Mouse (Mus musculus) liver, embryonic 14.5 days (tissue): Measurements from ENCODE around the gene Hmg20b. TPM values are rescaled to one million over a fixed set of nuclear protein-coding genes. Genes with fewer than 3 reads are reported as not detected.
A peak's percentile ranks its signal among the peaks of the same experiment; 100 is the strongest.

Experiments used
- ATAC-seq: fragments of 200-750 bp; cut with Nextera tagmentation; 2 replicates; pipeline ENCODE4 v1.8.0; 2017; ENCODE audit warnings: moderate number of reproducible peaks, mild to moderate bottlenecking, moderate library complexity; ENCODE audit not compliant: insufficient read depth
- DNase-seq, 3 experiments: peaks; one replicate each; pipeline ENCODE4 v3.0.0-alpha.2; 2012 to 2013; ENCODE audit warnings: low read depth in 3 of 3, low spot score in 3 of 3
- H3K27ac ChIP-seq: fragments of 300-500 bp; sonication (generic); 2 replicates; pipeline ENCODE4 v1.5.1; 2014; ENCODE audit warnings: moderate library complexity, mild to moderate bottlenecking, control low read depth, inconsistent platforms
- H3K27me3 ChIP-seq: fragments of 300-500 bp; sonication (generic); 2 replicates; pipeline ENCODE4 v1.6.1; 2014; ENCODE audit warnings: mild to moderate bottlenecking, low read length, moderate library complexity; ENCODE audit not compliant: control insufficient read depth, insufficient read depth
- H3K36me3 ChIP-seq: fragments of 300-500 bp; sonication (generic); replicated peaks from 2 replicates; pipeline ENCODE4 v1.6.1; 2014; ENCODE audit warnings: low read depth; ENCODE audit not compliant: control insufficient read depth, insufficient read depth
- H3K4me1 ChIP-seq, 2 experiments: fragments of 200-500 bp in 1 of 2; fragments of 300-500 bp in 1 of 2; sonication (generic) in 1 of 2; replicated peaks; 2 replicates each; pipeline ENCODE4 v1.6.1; 2012 to 2014; ENCODE audit warnings: antibody characterized with exemption in 1 of 2, inconsistent platforms in 1 of 2, low read length in 1 of 2; ENCODE audit not compliant: control insufficient read depth in 2 of 2, insufficient read depth in 2 of 2
- H3K4me2 ChIP-seq: fragments of 300-500 bp; sonication (generic); 2 replicates; pipeline ENCODE4 v1.6.1; 2014; ENCODE audit warnings: low read depth, mild to moderate bottlenecking, control low read depth, moderate library complexity
- H3K4me3 ChIP-seq, 2 experiments: fragments of 200-500 bp in 1 of 2; fragments of 300-500 bp in 1 of 2; sonication (generic) in 1 of 2; 2 replicates each; pipeline ENCODE4 v1.5.1; 2012 to 2014; ENCODE audit warnings: low read depth in 2 of 2, low read length in 2 of 2, mild to moderate bottlenecking in 2 of 2, control low read depth in 1 of 2, inconsistent platforms in 1 of 2, moderate library complexity in 1 of 2; ENCODE audit not compliant: insufficient read depth in 1 of 2
- H3K9ac ChIP-seq: fragments of 300-500 bp; sonication (generic); replicated peaks from 2 replicates; pipeline ENCODE4 v1.6.1; 2014; ENCODE audit warnings: mild to moderate bottlenecking, control low read depth, moderate library complexity
- H3K9me3 ChIP-seq: fragments of 300-500 bp; sonication (generic); 2 replicates; pipeline ENCODE4 v1.6.1; 2016; ENCODE audit warnings: low read length, mixed read lengths; ENCODE audit not compliant: control insufficient read depth
- CTCF ChIP-seq: IDR thresholded peaks from 2 replicates; pipeline ENCODE4 v1.5.1; 2016; ENCODE audit warnings: antibody characterized with exemption, low read depth, control low read depth
- EP300 ChIP-seq: IDR thresholded peaks from 2 replicates; pipeline ENCODE4 v1.6.1; 2016; ENCODE audit warnings: antibody characterized with exemption, low read depth
- whole genome bisulfite sequencing: fragments of 180-500 bp; shearing (Covaris S2); extraction: QIAGEN DNeasy Blood & Tissue Kit; methylation state at CpG from one replicate; pipeline ENCODE4 v1.1.7; 2014; ENCODE audit not compliant: insufficient replicate concordance; 5-methylcytosine and 5-hydroxymethylcytosine counted together
- polyA plus RNA-seq, 2 experiments: library from polyadenylated mRNA; depleted of rRNA in 1 of 2; stranded (reverse) in 1 of 2; unstranded in 1 of 2; fragments of >200 nt; fragmentation: Nextera tagmentation in 1 of 2; extraction: Ambion mirVana in 1 of 2; gene quantifications; 2 replicates each; pipeline versions ENCODE4 v1.2.1 to v1.2.3; 2012 to 2014

Hmg20b gene
- polyA plus RNA-seq, 2 experiments = 20.3 to 24.9 TPM

GRCm38 (mm10) chr10:81323791-81324530 lies 26.3 kb downstream of the Hmg20b start:
- DNase-seq (no peak), ATAC-seq (no peak)
- Histone ChIP-seq H3K27me3 (no peaks in the 10 kb centered on the region), H3K4me1 (peaks cover 7 to 16% of the 10 kb centered on the region in 2 experiments), H3K9me3 (no peaks in the 10 kb centered on the region), H3K4me2 (no peak overlapping the region), H3K27ac (no peak overlapping the region), H3K36me3 (peaks cover 49% of the 10 kb centered on the region), H3K9ac (no peak overlapping the region), H3K4me3 (no peak overlapping the region)
- TF ChIP-seq EP300 (no peak), CTCF (no peak)
- WGBS = 94% methylated on average over 18 of the region's 18 CpGs

GRCm38 (mm10) chr10:81323141-81323775 lies 27.0 kb downstream of the Hmg20b start:
- ATAC-seq (no peak), DNase-seq (no peak)
- peaks cover 49% of the 10 kb centered on the region for H3K36me3 ChIP-seq
- no peak overlapping the region for H3K4me2 ChIP-seq
- H3K4me3 ChIP-seq = no peak overlapping the region
- no peak overlapping the region for H3K9ac ChIP-seq
- WGBS = 90% methylated on average over 23 of the region's 23 CpGs
- peaks cover 7 to 13% of the 10 kb centered on the region in 2 experiments for H3K4me1 ChIP-seq
- H3K27me3 ChIP-seq = no peaks in the 10 kb centered on the region
- H3K27ac ChIP-seq = no peak overlapping the region
- TF ChIP-seq EP300 = no peak
- H3K9me3 ChIP-seq = no peaks in the 10 kb centered on the region

GRCm38 (mm10) chr10:81322444-81322843 lies 27.8 kb downstream of the Hmg20b start:
- peaks cover 7 to 12% of the 10 kb centered on the region in 2 experiments for H3K4me1 ChIP-seq
- H3K4me2 ChIP-seq = peak overlapping the region; percentile 90
- H3K9me3 ChIP-seq = no peaks in the 10 kb centered on the region
- H3K4me3 ChIP-seq = peak overlapping the region; percentile 73 to 89; a peak in 3 of 4 replicates
- ATAC-seq (no peak), DNase-seq (no peak)
- peaks cover 49% of the 10 kb centered on the region for H3K36me3 ChIP-seq
- TF ChIP-seq CTCF (no peak), EP300 (no peak)
- no peaks in the 10 kb centered on the region for H3K27me3 ChIP-seq
- peak overlapping the region; percentile 75; the same call in 1 of the 2 replicates for H3K9ac ChIP-seq
- 91% methylated on average over 27 of the region's 27 CpGs for WGBS
- no peak overlapping the region for H3K27ac ChIP-seq

- H3K4me1 ChIP-seq = peaks cover 11 to 12% of the 10 kb centered on the region in 2 experiments
- H3K4me2 ChIP-seq = peak overlapping the region; percentile 90
- WGBS = 2% methylated on average over 20 of the region's 20 CpGs
- H3K4me3 ChIP-seq = peak overlapping the region; percentile 73 to 89
- H3K36me3 ChIP-seq = peaks cover 41% of the 10 kb centered on the region
- H3K9me3 ChIP-seq = no peaks in the 10 kb centered on the region
- TF ChIP-seq CTCF (no peak), EP300 (no peak)
- ATAC-seq = peak; percentile 0; the same call in 1 of the 2 replicates
- H3K27me3 ChIP-seq = no peaks in the 10 kb centered on the region
- no peak for DNase-seq
- H3K27ac ChIP-seq = peak overlapping the region; percentile 84
- peak overlapping the region; percentile 75 for H3K9ac ChIP-seq
Measured at GRCm38 (mm10) chr10:81321436-81321835, 28.8 kb downstream of the Hmg20b start.

- under 1% methylated on average over 68 of the region's 68 CpGs for WGBS
Measured at GRCm38 (mm10) chr10:81320550-81321347, 29.5 kb downstream of the Hmg20b start, which contains the start of gene Cactin. Cactin (plus strand) TSS chr10:81321103.

More at GRCm38 (mm10) chr10:81320550-81321347, 29.5 kb downstream of the Hmg20b start, which contains the start of gene Cactin:
- H3K36me3 ChIP-seq = peaks cover 34% of the 10 kb centered on the region
- peak within 1 kb of the TSS; percentile 75 for H3K9ac ChIP-seq
- TF ChIP-seq CTCF (peak; percentile 60), EP300 (peak; percentile 67; the same call in 1 of the 2 replicates)
- H3K27me3 ChIP-seq = no peaks in the 10 kb centered on the region
- H3K4me3 ChIP-seq = peak within 1 kb of the TSS; percentile 73 to 89
- H3K27ac ChIP-seq = peak within 1 kb of the TSS; percentile 84
- ATAC-seq (peak; percentile 87), DNase-seq (peak; percentile 100)
- H3K9me3 ChIP-seq = no peaks in the 10 kb centered on the region
- H3K4me1 ChIP-seq = peaks cover 11 to 12% of the 10 kb centered on the region in 2 experiments
- H3K4me2 ChIP-seq = peak within 1 kb of the TSS; percentile 90
